Mouse (Mus musculus): ENCODE results near the gene Arhgef26.

DNA sequence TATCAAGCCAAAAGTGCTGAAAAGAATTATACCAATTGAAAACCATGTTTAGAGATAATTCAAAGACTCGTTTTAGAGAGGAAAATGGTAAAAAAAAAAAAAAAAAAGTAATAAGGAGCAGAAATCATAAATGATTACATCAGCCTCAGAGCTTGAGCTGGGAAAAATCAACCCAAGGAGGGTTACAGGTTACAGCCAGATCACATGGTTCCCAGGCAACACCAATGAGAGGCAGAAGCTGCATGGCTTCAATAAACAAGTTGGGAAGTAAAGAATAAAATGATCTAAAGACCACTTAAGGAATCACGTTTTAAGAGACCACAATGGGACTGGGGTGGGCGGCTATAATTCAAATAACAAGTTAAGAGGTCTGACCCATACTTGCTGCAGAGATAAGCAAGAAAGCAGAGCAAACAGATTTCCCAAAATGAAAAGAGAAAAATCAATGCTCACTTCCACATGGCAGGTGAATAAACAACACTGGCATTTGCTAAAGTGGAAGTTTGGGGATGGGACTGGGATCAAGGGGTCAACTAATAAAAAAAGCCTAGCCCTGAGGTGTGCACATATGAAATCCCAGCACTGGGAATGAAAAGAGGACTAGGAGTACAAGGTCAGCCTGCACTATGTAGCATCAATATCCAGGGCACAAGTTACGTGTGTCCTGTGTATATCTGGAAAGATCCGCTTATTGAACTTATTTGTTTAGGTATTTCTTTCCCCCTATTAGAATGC lies 167.2 kb downstream of the Arhgef26 start:
- TF ChIP-seq CTCF (IDR thresholded peaks at IDR 0.05; ENCODE audit: low read depth): no peak
- TF ChIP-seq EP300 (IDR thresholded peaks at IDR 0.05; ENCODE audit: low read depth): no peak
